Mouse (Mus musculus) c-Kit-negative CD71-positive TER-119-positive erythroid progenitor cells, embryonic 14.5 days (primary cell): ENCODE measurements around the gene Ros1.

ENCODE experiments used
- DNase-seq: peaks from one replicate; pipeline ENCODE4 v3.0.0-alpha.2; 2013; ENCODE audit warnings: low read depth, low spot score

Gene Ros1

DNA sequence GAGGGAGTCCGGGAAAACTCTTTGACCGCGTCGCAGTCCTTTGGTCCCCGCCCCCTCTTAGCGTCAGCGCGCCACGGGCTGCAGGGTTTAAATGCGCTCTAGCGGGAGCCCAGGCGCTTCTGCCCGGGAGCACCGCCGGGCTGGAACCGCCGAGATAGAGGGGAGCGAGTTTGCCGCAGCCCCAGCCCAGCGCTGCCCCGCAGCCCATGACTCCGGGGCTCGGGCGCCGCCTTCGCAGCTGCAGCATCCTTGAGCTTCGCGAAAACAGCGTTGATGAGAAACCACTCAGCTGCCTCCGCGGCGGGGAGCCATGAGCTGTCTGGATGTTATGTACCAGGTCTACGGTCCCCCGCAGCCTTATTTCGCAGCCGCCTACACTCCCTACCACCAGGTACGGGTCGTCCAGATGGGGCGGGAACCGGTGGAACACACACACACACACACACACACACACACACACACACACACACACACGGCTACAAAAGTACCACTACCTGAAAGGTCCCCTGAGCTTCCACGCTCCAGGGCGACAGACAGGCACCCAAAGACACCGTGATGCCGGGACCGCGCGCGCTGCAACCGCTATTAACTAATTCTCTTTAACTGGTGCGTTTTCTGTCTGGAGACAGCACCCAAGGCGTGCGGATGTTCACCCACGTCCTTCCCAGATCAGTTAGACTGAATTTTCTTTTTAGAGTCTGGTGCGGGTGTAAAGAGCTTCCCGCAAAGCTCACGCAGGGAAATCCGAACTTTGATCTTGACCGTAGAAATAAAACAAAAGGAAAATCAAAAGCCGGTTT is 172.4 kb downstream of the Ros1 start, which contains the start of gene Vgll2:
Gene Vgll2, plus strand, starts transcription at position 90 of the 800 bp plus-strand sequence.
- no peak for DNase-seq

DNA sequence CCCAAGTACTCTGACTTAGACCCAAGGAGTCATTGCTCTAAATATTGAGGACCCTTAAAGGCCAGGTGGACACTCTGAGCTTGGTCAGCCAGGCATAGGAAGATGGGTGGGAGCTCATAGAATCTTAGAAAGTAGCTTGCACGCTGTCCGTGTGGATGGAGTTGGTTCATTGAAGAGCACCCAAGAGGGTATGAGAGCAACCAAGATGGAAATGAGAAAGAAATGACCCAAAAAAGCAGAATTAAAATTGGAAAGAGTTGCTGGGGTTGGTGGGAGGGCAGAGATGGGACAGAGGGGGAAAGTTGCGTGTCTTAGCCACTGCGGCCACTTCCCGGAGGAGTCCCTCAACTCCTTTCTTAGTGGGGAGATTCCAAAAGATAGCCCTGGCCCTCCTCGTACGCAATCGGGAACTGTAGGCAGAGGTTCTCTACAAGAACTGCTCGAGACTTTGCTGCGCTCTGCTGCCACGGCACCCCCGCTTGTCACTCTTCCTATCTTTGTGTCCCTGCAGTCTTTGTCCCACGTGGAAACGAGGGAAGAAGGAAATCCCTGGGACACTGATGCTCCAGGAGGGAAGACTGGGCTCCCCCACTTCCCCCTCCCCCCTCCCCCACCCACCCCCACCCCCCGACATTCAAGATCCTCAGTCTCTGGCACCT is 173.2 kb downstream of the Ros1 start:
- DNase-seq = no peak

DNA sequence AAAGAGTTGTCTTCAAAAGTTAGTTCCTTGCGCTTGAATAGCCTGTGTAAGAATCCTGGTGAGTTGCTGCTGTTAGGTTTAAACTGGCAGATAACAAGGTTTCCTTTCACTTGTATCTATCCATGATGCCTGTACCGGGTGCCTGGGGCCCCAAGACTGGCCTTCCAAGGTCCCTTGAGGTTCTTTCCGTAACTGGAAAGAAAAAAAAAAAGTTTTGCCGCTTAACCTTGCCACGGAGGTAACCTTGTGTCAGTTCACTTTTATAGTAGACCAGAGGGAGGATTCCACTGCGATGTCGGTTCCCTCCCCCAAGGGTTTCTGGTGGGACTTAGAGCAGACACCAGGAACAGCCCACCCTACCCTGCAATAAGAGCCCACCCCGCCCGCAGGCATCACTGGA is 173.8 kb downstream of the Ros1 start:
- no peak for DNase-seq

DNA sequence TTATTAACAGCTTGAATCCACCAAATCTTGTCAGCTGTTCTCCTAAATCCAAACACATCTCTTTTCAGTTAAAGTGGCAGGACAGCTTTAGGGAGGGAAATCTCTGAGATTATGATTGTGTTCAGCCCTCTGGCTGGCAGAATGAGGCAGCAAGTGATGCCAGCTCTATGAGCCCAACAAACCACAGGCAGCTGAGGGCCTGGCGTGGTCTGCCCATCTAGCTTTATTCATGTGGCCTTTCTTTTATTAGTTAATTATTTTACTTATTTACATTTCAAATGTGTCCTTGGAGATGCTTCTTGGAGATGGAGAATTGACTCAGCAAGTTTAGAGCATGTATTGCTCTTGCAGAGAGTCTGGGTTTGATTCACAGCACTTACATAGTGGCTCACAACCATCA is 176.6 kb downstream of the Ros1 start:
- DNase-seq = no peak
